Mouse (Mus musculus): ENCODE measurements around the gene Begain. TPM values are rescaled to one million over a fixed set of nuclear protein-coding genes. Genes with fewer than 3 reads are reported as not detected.

The Begain gene
- total and polyA plus RNA-seq, 3 experiments: not detected

- Histone ChIP-seq H3K27ac (ENCODE audit: control insufficient read depth, low read depth, low read length) (no peak overlapping the region), H3K27me3 (ENCODE audit: control insufficient read depth in 1 of 2, insufficient read depth in 2 of 2, low read length in 2 of 2) (no peaks in the 10 kb centered on the region), H3K9ac (ENCODE audit: control insufficient read depth, low read depth, low read length, poor library complexity, severe bottlenecking) (no peak overlapping the region), H3K4me1 (ENCODE audit: control insufficient read depth in 1 of 2, insufficient read depth in 2 of 2, low read length in 2 of 2) (no peaks in the 10 kb centered on the region), H3K4me3 (ENCODE audit: control insufficient read depth in 1 of 2, insufficient read depth in 1 of 2, low read depth in 2 of 2, low read length in 2 of 2) (no peak overlapping the region), H3K36me3 (ENCODE audit: control insufficient read depth in 1 of 2, insufficient read depth in 2 of 2, low read length in 2 of 2) (no peaks in the 10 kb centered on the region), H3K79me2 (ENCODE audit: control insufficient read depth, insufficient read depth, low read length, poor library complexity) (no peaks in the 10 kb centered on the region), H3K9me3 (replicated peaks; ENCODE audit: insufficient read depth, low read length) (no peaks in the 10 kb centered on the region)
- no peak for TF ChIP-seq CTCF (IDR thresholded peaks at IDR 0.05 in 2 of 3, conservative IDR thresholded peaks at IDR 0.05 in 1 of 3; ENCODE audit: control insufficient read depth in 1 of 3, insufficient read depth in 1 of 3, low read depth in 2 of 3, low read length in 3 of 3, poor library complexity in 1 of 3, severe bottlenecking in 1 of 3)
- no peak for TF ChIP-seq TAL1 (IDR thresholded peaks at IDR 0.05; ENCODE audit: low read length)
- TF ChIP-seq UBTF (IDR thresholded peaks at IDR 0.05; ENCODE audit: borderline replicate concordance, insufficient read depth, low read depth, low read length): no peak
- TF ChIP-seq MAFK (IDR thresholded peaks at IDR 0.05; ENCODE audit: borderline replicate concordance, low read depth, low read length): no peak
- no peak for TF ChIP-seq POLR2AphosphoS2 (IDR thresholded peaks at IDR 0.05; ENCODE audit: low read length)
- no peak for TF ChIP-seq HCFC1 (IDR thresholded peaks at IDR 0.05; ENCODE audit: low read depth, low read length)
- no peak for TF ChIP-seq MXI1 (IDR thresholded peaks at IDR 0.05; ENCODE audit: low read depth, low read length)
- no peak for TF ChIP-seq MYC (IDR thresholded peaks at IDR 0.05; ENCODE audit: low read depth, low read length)
- TF ChIP-seq SMC3 (IDR thresholded peaks at IDR 0.05; ENCODE audit: low read depth, low read length): no peak
- no peak for TF ChIP-seq MAX (IDR thresholded peaks at IDR 0.05; ENCODE audit: low read length)
- TF ChIP-seq SIN3A (IDR thresholded peaks at IDR 0.05; ENCODE audit: low read length): no peak
- no peak for TF ChIP-seq ZKSCAN1 (IDR thresholded peaks at IDR 0.05; ENCODE audit: low read depth, low read length)
- no peak for TF ChIP-seq ZMIZ1 (IDR thresholded peaks at IDR 0.05; ENCODE audit: low read depth, low read length)
- TF ChIP-seq NELFE (IDR thresholded peaks at IDR 0.05; ENCODE audit: low read depth, low read length): no peak
- no peak for TF ChIP-seq USF1 (IDR thresholded peaks at IDR 0.05; ENCODE audit: low read depth, low read length)
- TF ChIP-seq TBP (IDR thresholded peaks at IDR 0.05; ENCODE audit: low read depth, low read length): no peak
- TF ChIP-seq NRF1 (IDR thresholded peaks at IDR 0.05; ENCODE audit: insufficient read depth, low read depth, low read length, poor library complexity, severe bottlenecking): no peak
- no peak for TF ChIP-seq MAZ (IDR thresholded peaks at IDR 0.05; ENCODE audit: low read depth, low read length)
- TF ChIP-seq E2F4 (IDR thresholded peaks at IDR 0.05; ENCODE audit: borderline replicate concordance, low read depth, low read length): no peak
- DNase-seq (ENCODE audit: low read depth, low spot score): no peak
These were observed 29.7 kb downstream of the Begain start for GRCm38 (mm10) chr12:109038179-109038819.

GRCm38 (mm10) chr12:109037026-109037425 is 31.0 kb downstream of the Begain start:
- Histone ChIP-seq H3K27me3 (ENCODE audit: control insufficient read depth in 1 of 2, insufficient read depth in 2 of 2, low read length in 2 of 2) (no peaks in the 10 kb centered on the region), H3K4me3 (ENCODE audit: control insufficient read depth in 1 of 2, insufficient read depth in 1 of 2, low read depth in 2 of 2, low read length in 2 of 2) (no peak overlapping the region), H3K79me2 (ENCODE audit: control insufficient read depth, insufficient read depth, low read length, poor library complexity) (no peaks in the 10 kb centered on the region), H3K27ac (ENCODE audit: control insufficient read depth, low read depth, low read length) (no peak overlapping the region), H3K36me3 (ENCODE audit: control insufficient read depth in 1 of 2, insufficient read depth in 2 of 2, low read length in 2 of 2) (no peaks in the 10 kb centered on the region), H3K9ac (ENCODE audit: control insufficient read depth, low read depth, low read length, poor library complexity, severe bottlenecking) (no peak overlapping the region), H3K4me1 (ENCODE audit: control insufficient read depth in 1 of 2, insufficient read depth in 2 of 2, low read length in 2 of 2) (no peaks in the 10 kb centered on the region), H3K9me3 (replicated peaks; ENCODE audit: insufficient read depth, low read length) (no peaks in the 10 kb centered on the region)
- TF ChIP-seq ZKSCAN1 (IDR thresholded peaks at IDR 0.05; ENCODE audit: low read depth, low read length) (no peak), MYB (IDR thresholded peaks at IDR 0.05; ENCODE audit: low read depth, low read length) (no peak), EP300 (IDR thresholded peaks at IDR 0.05; ENCODE audit: low read depth in 1 of 2, low read length in 2 of 2) (no peak), RCOR1 (IDR thresholded peaks at IDR 0.05; ENCODE audit: low read depth, low read length) (no peak)
- DNase-seq (ENCODE audit: low read depth, low spot score): no peak

Measured in MEL (cell line).